Mouse (Mus musculus) fibroblast of lung, adult 2 months (primary cell): ENCODE measurements around the gene Tsg101.

ENCODE experiments used
- DNase-seq: peaks from one replicate; pipeline ENCODE4 v3.0.0-alpha.2; 2011; ENCODE audit warnings: low read depth

The Tsg101 gene

DNA sequence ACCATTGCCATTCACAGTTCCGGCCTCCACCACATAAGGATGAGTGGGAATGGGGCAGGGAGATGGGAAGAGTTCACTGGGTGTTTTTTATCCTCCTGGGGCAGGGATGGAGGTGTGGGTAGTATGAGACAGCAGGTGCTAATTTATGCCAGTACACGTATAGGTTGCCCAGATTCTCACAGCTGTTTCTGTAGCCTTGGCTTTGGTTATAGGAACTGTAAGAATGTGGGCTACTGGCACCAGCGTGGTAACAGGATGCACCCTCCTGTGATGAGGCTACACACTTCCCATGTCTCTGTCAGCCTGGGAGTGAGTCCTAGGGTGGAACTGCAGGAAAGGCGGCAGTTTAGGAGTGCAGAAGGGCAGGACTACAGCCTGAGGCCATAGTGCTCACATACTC lies 42.9 kb downstream of the Tsg101 start:
- no peak for DNase-seq

GRCm38 (mm10) chr7:46871988-46872387 lies 47.8 kb downstream of the Tsg101 start:
- DNase-seq, result no peak

DNA sequence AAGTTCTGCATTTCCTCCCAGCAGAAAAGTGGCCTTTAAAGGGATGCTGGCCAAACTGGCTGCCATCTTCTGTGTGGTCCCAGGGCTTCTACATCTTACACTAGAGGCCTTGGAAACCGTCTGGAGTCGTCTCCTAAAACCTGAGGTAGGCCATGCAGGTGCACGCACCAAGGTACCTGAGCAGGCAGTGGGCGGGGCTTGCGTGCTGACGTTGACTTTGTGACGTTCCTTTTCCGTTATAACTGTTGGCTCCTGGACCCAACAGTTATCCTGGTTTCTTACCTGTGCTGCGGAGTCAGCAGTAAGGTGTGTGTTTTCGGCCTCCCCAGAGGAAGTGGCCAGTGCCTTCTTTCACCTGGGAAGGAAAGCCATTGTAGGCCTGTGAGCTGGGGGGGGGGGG lies 58.8 kb downstream of the Tsg101 start, which contains the start of gene Ldhc:
Gene Ldhc, plus strand, starts transcription at position 208 of the 400 bp plus-strand sequence.
- no peak for DNase-seq

DNA sequence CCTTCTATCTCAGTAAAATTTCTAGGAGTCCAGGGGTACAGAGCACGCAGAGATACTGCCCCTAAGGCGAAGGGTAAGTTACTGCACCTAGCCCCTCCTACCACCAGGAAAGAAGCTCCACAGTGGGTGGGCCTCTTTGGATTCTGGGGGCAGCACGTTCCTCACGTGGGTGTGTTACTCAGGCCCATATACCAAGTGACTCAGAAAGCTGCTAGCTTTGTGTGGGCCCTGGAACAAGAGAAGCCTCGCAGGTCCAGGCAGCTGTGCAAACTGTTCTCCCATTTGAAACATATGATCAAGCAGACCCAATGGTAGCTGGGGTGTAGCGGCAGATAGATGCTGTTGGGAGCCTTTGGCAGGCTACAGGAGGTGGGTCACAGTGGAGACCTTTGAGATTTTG lies 60.7 kb downstream of the Tsg101 start:
- DNase-seq, result no peak

DNA sequence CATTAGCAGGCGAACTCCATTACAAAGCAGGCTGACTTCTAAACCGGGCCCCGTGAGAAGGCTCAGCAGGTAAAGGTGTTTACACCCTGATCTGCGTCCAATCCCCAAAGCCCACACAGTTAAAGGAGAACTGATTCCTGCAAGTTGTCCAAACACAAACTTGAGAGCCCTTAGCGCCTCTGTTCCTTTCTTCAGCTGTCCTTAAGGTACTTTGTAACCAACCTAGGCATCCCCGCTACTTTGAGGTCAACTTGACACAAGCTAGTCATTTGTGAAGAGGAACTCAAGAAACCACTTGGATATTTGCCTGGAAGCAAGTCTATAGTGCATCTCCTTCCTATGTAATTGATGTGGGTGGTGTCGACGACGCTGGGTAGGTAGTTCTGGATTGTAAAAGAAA lies 62.3 kb downstream of the Tsg101 start:
- DNase-seq, result no peak

DNA sequence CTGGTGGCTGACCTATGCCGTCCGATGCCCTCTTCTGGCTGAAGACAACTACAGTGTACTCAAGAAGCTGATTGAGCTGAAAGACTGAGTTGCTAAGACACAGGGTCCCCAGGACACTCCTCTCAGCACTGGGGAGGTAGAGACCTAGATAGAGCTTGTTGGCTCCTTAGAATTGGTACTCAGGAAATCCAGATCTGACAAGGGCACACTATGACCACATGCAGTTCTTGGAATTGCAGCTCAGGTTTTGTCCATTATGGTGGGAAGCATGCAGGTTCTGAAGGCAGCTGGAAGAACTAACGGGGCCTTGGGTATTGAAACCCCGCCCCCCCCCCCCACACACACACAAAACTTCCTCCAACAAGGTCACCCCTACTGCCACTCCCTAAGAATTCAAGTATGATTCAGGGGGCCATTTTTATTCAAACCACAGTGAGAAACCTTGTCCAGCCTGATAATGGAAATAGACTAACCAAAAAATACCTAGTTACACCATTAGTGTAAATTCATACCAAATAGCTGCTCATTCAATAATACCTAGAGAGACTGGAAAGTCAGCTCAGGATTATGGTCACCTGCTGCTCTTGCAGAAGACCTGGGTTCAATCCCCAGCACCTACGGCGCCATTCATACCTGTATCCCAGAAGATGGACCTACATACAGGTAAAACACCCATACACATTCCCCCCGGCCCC lies 63.8 kb downstream of the Tsg101 start:
- no peak for DNase-seq

DNA sequence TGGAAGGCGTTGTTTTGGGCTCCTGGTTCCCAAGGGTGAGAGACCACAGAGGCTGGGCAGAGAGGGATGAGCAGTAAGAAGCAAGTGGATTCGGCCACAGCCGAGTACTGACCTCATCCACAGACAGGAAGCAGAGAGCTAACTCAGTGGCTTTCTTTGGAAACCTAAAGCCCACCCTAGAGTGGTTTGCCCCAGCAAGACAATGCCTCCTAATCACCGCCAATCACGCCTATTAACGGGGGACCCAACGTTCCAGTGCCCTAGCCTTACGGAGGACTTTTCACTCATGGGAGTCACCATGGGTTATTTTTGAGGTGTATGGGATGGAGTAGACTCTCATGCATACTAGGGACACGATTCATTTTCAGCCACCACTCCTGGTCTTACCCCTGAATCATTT lies 66.4 kb downstream of the Tsg101 start:
- DNase-seq, result no peak

GRCm38 (mm10) chr7:46852666-46853065 lies 67.1 kb downstream of the Tsg101 start:
- no peak for DNase-seq

DNA sequence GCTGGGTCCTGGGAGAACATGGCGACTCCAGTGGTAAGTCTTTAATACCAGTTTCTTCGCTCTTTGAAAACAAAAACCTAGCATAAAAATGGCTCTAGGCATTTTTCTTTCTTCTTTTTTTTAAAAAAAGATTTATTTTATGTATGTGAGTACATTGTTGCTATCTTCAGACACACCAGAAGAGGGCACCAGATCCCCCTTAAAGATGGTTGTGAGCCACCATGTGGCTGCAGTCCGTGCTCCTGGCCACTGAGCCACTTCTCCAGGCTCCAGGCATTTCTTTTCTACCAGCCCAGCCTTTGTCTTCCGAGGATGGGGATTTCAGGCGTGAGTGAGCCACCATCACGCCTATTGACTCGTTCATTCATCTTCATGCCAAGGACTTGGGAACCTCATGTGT lies 68.7 kb downstream of the Tsg101 start:
- DNase-seq, result no peak

DNA sequence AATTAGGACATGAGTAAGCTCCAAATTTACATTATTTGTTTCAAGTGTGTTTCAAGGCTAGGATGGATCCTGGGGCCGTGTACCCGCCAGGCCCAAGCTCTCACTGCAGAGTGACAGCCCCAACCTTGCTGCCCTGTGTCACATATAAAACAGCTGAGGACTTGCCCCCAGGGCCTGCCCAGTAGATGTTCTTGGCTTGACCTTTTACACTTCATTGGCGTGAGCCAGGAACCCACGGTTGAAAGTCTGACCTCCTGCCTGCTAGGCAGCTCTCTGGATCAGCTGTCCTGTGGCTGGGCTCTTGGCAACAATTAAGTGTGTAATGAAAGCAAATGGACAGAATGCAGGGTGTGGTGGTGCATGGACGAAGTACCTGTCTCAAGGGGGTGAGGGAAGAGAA lies 70.5 kb downstream of the Tsg101 start:
- DNase-seq, result no peak

DNA sequence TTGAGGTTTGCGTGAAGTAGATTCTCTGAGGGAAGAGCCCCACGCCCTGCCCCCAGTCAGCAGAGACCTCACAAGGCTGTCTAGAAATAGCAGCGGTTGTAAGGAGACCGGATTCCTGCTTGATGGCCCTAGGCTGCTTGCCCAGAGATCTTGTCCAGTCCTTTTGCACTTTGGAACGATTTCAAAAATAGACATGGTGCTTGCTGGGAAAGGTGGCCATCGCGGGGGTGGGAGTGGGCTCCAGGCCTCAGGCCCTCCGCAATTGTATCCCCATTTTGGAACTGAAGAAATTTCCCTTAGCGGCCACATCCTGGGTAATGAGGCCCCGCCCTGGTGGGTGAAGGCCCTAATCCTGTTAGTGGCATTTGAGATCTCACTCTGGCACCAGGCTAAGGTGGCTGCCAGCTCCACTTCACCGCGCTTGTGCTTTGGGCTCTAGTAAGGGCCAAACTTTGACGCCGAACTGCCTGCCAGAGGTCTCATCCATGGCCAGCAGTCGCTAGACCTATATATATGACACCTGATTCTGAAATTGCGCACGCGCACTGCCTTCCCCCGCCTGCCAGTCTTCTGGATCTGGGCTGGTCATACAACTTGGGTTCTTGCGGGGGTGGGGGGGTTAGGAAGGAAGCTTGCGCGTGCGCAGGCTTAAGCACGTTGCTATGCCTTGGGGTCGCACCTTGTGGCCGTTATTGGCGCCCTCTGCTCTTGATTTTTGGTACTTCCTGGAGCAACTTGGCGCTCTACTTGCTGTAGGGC lies 73.1 kb downstream of the Tsg101 start:
- no peak for DNase-seq

DNA sequence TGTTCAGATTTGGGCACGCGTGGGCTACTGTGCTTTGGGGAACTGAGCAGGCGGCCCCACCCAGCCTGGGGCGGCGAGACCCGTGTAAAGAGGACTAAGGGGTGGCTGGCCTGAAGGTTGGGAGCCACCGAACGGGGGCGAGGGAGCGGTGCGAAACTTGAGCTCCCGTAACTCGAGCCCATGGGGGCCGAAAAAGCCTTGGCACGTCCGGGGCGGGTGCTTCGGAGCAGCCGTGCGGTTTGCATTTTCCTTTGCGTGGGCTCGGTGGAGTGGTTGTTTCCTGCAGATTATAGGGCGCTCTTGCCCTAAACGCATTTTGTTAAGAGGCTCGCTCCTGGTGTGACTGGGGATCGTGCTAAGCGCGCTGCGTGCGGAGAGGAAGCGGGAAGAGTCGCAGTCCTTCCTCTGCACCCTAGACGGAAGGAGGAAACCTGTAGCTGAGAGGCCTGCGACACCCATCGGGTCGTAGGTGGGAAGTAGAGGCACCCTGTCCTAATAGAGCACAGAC lies 73.7 kb downstream of the Tsg101 start:
- no peak for DNase-seq

DNA sequence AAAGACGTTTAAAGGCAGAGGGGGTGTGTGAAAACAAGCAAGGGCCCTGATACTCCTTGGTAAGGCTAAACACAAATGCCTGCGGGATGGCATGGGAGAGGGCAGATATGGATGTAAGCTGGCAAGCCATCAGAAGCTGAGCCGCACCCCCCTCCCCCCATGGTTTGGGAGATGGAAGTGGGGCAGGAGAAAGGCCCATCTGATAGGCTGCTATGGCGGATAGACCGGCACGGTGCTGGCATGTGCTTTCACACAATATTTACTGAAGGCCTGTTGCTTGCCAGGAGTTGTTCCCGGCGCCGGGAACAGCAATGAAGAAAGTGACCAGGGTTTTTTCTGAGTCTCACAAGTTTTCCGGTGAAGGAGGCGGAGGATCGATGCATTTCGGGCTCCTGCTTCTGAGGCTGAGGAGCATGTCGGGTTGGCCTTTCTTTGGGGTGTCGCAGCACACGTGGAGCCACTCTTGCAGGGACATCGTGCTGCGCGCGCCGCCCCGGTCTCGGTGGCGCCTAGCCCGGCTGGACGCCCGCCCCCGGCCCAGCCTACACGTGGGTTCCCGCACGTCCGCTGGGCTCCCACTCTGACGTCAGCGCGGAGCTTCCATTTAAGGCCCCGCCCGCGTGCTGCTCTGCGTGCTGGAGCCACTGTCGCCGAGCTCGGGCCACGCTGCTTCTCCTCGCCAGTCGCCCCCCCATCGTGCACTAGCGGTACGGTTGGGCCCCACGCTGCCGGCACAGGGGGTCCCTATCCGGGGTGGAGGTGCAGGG lies 74.4 kb downstream of the Tsg101 start:
- peak; percentile 60 for DNase-seq

- no peak for DNase-seq
Measured at GRCm38 (mm10) chr7:46843576-46843975, 76.2 kb downstream of the Tsg101 start.

- no peak for DNase-seq
Measured at GRCm38 (mm10) chr7:46842278-46842677, 77.5 kb downstream of the Tsg101 start.

DNA sequence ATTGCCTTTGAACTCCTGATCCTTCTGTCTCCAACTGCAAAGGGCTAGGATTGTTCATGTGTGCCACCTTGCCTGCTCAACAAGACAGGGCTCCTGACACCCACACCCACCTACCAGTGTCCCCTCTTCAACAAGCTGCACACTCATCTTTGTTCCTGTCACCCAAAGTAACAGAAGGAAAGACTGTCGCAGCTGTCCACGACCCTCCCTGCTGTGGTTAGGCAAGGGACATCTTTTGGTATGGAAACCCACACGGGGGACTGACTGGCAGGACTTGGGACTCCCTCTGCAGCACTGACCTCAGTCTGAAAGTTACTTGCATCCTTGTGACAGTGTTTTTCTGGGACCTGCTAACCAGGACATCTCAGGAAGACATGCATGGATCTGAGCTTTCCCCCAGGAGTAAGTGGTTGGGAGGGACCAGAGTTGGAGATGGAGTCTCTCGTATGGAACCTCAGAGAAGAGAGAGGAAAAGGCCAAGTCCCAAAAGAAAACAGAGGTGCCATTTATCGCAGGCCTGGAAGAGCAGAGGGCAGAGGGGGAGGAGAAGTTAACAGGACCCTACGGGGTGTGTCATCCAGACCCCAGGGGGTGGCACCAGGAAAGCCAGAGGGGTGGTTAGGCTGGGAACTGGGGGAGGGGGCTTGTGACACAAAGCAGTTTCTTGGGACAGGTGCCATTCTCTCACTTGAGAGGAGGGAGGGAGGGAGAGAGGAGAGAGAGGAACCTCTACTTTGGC lies 78.8 kb downstream of the Tsg101 start, which contains the start of gene Ldha:
Gene Ldha, plus strand, starts transcription at position 689 of the 739 bp plus-strand sequence.
- DNase-seq, result no peak

DNA sequence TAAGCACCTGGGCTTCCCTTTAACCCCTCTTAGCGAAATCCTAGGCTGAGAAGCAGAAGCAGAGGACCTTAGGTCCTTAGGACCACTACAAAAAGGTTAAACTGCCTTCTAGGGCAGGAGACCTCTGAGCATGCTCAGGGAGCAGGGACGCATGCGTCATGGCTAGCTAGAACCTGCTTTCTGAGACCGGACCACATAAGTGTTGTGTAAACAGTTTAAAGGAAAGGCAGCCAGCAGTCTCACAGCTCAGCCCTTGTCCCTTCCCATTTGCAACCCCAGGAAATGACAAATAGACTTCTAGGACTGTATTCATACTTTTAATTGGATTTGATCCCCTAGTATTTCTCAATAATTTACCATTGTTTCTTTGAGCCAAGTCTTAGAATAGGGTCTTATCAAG lies 79.4 kb downstream of the Tsg101 start:
- no peak for DNase-seq

GRCm38 (mm10) chr7:46839861-46840260 lies 79.9 kb downstream of the Tsg101 start:
- no peak for DNase-seq

DNA sequence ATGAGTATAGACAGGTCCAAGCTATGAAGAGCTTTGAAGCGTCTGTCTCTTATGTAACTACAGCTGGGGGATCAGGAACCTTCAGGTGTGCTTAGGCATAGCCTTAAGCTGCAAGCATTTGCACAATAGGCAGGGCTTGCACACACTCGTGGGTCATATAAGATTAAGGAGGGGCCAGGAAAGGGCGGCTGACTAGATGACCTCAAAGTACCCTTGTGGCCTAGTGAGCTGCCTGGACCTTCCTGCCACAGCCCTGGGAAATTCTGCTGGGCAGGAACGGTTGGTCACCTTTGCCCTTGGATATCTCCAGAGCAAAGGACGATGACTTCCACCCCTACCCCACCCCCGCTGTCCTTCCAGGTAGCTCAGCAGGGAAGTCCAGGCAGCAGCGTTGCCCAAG lies 80.3 kb downstream of the Tsg101 start:
- DNase-seq, result no peak
